Mouse (Mus musculus) heart, postnatal 0 days (tissue): ENCODE measurements at regions not wholly inside any gene's neighbourhood (a gene's known extent, or its start where the extent isn't known, plus 50 kb on each side); places are given as distances from the start of the nearest gene placed in this dataset.

Experiments used
- ATAC-seq: fragments of 200-750 bp; cut with Nextera tagmentation; 2 replicates; pipeline ENCODE4 v1.8.0; 2017; ENCODE audit warnings: low read depth, moderate number of reproducible peaks, moderate library complexity; ENCODE audit not compliant: insufficient read depth
- DNase-seq: peaks from one replicate; pipeline ENCODE4 v3.0.0-alpha.2; 2016; ENCODE audit warnings: low spot score
- H3K27ac ChIP-seq: fragments of 300-500 bp; sonication (generic); 2 replicates; pipeline ENCODE4 v1.5.1; 2014; ENCODE audit warnings: low read depth, mild to moderate bottlenecking
- H3K27me3 ChIP-seq: fragments of 300-500 bp; sonication (generic); 2 replicates; pipeline ENCODE4 v1.6.1; 2014; ENCODE audit warnings: low read length, mixed read lengths; ENCODE audit not compliant: control insufficient read depth, insufficient read depth
- H3K36me3 ChIP-seq: fragments of 300-500 bp; sonication (generic); replicated peaks from 2 replicates; pipeline ENCODE4 v1.6.1; 2014; ENCODE audit warnings: low read length, mixed read lengths; ENCODE audit not compliant: control insufficient read depth, insufficient read depth
- H3K4me1 ChIP-seq: fragments of 300-500 bp; sonication (generic); 2 replicates; pipeline ENCODE4 v1.6.1; 2014; ENCODE audit warnings: antibody characterized with exemption; ENCODE audit not compliant: control insufficient read depth, insufficient read depth
- H3K4me2 ChIP-seq: fragments of 300-500 bp; sonication (generic); 2 replicates; pipeline ENCODE4 v1.6.1; 2014; ENCODE audit warnings: low read depth, mild to moderate bottlenecking, low read length, moderate library complexity
- H3K4me3 ChIP-seq: fragments of 300-500 bp; sonication (generic); 2 replicates; pipeline ENCODE4 v1.5.1; 2014; ENCODE audit warnings: low read depth, low read length
- H3K9ac ChIP-seq: fragments of 300-500 bp; sonication (generic); replicated peaks from 2 replicates; pipeline ENCODE4 v1.6.1; 2014; ENCODE audit warnings: low read depth, low read length, mixed read lengths
- H3K9me3 ChIP-seq: fragments of 300-500 bp; sonication (generic); replicated peaks from 2 replicates; pipeline ENCODE4 v1.6.1; 2016; ENCODE audit warnings: low read length; ENCODE audit not compliant: control insufficient read depth
- CTCF ChIP-seq: IDR thresholded peaks from 2 replicates; pipeline ENCODE4 v1.5.1; 2016; ENCODE audit warnings: antibody characterized with exemption, control low read depth, low read depth
- EP300 ChIP-seq: IDR thresholded peaks from 2 replicates; pipeline ENCODE4 v1.6.1; 2016; ENCODE audit warnings: antibody characterized with exemption, low read depth
- WGBS: fragments of 180-500 bp; shearing (Covaris S2); extraction: QIAGEN DNeasy Blood & Tissue Kit; methylation state at CpG from one replicate; pipeline ENCODE4 v1.1.7; 2014; 5-methylcytosine and 5-hydroxymethylcytosine counted together

GRCm38 (mm10) chr12:12841385-12842238 is 100.1 kb downstream of the Mycn start:
- H3K27me3 ChIP-seq = no peaks in the 10 kb centered on the region
- no peaks in the 10 kb centered on the region for H3K4me1 ChIP-seq
- 92% methylated on average over 5 of the region's 5 CpGs for WGBS
- DNase-seq (no peak), ATAC-seq (no peak)
- H3K9me3 ChIP-seq = no peaks in the 10 kb centered on the region
- H3K27ac ChIP-seq = no peak overlapping the region
- H3K9ac ChIP-seq = no peak overlapping the region
- H3K36me3 ChIP-seq = no peaks in the 10 kb centered on the region
- no peak overlapping the region for H3K4me2 ChIP-seq
- TF ChIP-seq EP300 (no peak), CTCF (no peak)
- H3K4me3 ChIP-seq = no peak overlapping the region

GRCm38 (mm10) chr12:12840661-12841384 is 100.9 kb downstream of the Mycn start:
- 31% methylated on average over 17 of the region's 17 CpGs for WGBS
- 0 out of 2 replicates have a peak overlapping the region, but pooled peaks have one; percentile 3 for H3K27ac ChIP-seq

GRCm38 (mm10) chr12:12837775-12838174 is 103.9 kb downstream of the Mycn start:
- H3K27ac ChIP-seq = no peak overlapping the region
- no peaks in the 10 kb centered on the region for H3K27me3 ChIP-seq
- H3K4me2 ChIP-seq = no peak overlapping the region
- WGBS = 88% methylated on average over 1 of the region's 1 CpGs
- no peaks in the 10 kb centered on the region for H3K4me1 ChIP-seq
- TF ChIP-seq EP300 (no peak), CTCF (no peak)
- no peak for DNase-seq
- no peak overlapping the region for H3K9ac ChIP-seq
- H3K36me3 ChIP-seq = no peaks in the 10 kb centered on the region
- ATAC-seq = no peak
- H3K4me3 ChIP-seq = no peak overlapping the region
- no peaks in the 10 kb centered on the region; the same call in 1 of the 2 replicates for H3K9me3 ChIP-seq

More at GRCm38 (mm10) chr12:12840661-12841384, 100.9 kb downstream of the Mycn start:
- ATAC-seq (peak; percentile 57), DNase-seq (peak; percentile 9)
- Histone ChIP-seq H3K9ac (no peak overlapping the region), H3K4me3 (0 out of 2 replicates have a peak overlapping the region, but pooled peaks have one; percentile 16), H3K27me3 (no peaks in the 10 kb centered on the region), H3K4me1 (no peaks in the 10 kb centered on the region), H3K9me3 (no peaks in the 10 kb centered on the region), H3K4me2 (peak overlapping the region; percentile 47), H3K36me3 (no peaks in the 10 kb centered on the region)
- TF ChIP-seq EP300 (0 out of 2 replicates have a peak, but pooled peaks have one; percentile 30), CTCF (no peak)

- 68% methylated on average over 13 of the region's 13 CpGs for WGBS
- Histone ChIP-seq H3K27ac (no peak overlapping the region), H3K4me1 (peaks cover 4% of the 10 kb centered on the region), H3K9ac (no peak overlapping the region), H3K27me3 (no peaks in the 10 kb centered on the region), H3K36me3 (no peaks in the 10 kb centered on the region), H3K4me2 (no peak overlapping the region), H3K9me3 (no peaks in the 10 kb centered on the region; the same call in 1 of the 2 replicates), H3K4me3 (no peak overlapping the region)
- no peak for TF ChIP-seq EP300
- no peak for TF ChIP-seq CTCF
- DNase-seq (no peak), ATAC-seq (no peak)
Measured at GRCm38 (mm10) chr12:12827821-12828641, 113.7 kb downstream of the Mycn start.

- ATAC-seq (no peak), DNase-seq (no peak)
- Histone ChIP-seq H3K9ac (no peak overlapping the region), H3K4me1 (peaks cover 10% of the 10 kb centered on the region), H3K27me3 (no peaks in the 10 kb centered on the region), H3K27ac (no peak overlapping the region), H3K4me2 (no peak overlapping the region), H3K4me3 (no peak overlapping the region), H3K36me3 (no peaks in the 10 kb centered on the region), H3K9me3 (no peaks in the 10 kb centered on the region; the same call in 1 of the 2 replicates)
- 57% methylated on average over 9 of the region's 9 CpGs for WGBS
- TF ChIP-seq CTCF = no peak
- TF ChIP-seq EP300 = no peak
Measured at GRCm38 (mm10) chr12:12827379-12827778, 114.3 kb downstream of the Mycn start.
